Mouse (Mus musculus): ENCODE measurements around the gene Lexm.

DNA sequence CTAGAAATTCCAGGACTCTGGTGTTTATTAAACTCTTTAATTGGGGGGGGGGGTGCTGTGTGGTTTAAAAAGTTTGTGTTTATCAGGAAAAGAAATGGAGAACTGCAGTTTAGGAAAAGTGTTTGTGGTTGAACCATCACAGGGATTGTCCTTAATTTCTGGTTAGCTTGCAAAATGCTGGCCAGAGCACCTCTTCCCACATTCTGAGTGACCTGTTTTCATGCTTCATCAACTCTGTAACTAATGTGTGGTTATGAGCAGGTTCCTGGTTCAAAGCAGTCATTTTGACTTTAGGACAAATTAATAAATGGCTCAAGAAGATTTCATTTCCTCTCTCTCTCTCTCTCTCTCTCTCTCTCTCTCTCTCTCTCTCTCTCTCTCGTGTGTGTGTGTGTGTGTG lies 59.1 kb downstream of the Lexm start:
- TF ChIP-seq POLR2A (IDR thresholded peaks at IDR 0.05; ENCODE audit: insufficient read depth, low read length) (no peak), CTCF (IDR thresholded peaks at IDR 0.05; ENCODE audit: low read depth, low read length) (no peak)

Data from ES-Bruce4 (cell line).